Mouse (Mus musculus) MEL (cell line): ENCODE data around the gene Jak3.

Source experiments
- CHD2 ChIP-seq: IDR thresholded peaks from 2 replicates; pipeline ENCODE4 v1.6.1; 2011; ENCODE audit warnings: low read length, improper control_type of control experiment
- CTCF ChIP-seq, 3 experiments: IDR thresholded peaks in 2 of 3; conservative IDR thresholded peaks in 1 of 3; 2 replicates each; pipeline ENCODE4 v1.5.1; 2011 to 2012; ENCODE audit warnings: low read length in 3 of 3, low read depth in 2 of 3, mild to moderate bottlenecking in 2 of 3, improper control_type of control experiment in 1 of 3, inconsistent platforms in 1 of 3, mixed read lengths in 1 of 3, moderate library complexity in 1 of 3; ENCODE audit not compliant: control insufficient read depth in 1 of 3, insufficient read depth in 1 of 3, poor library complexity in 1 of 3, severe bottlenecking in 1 of 3
- EP300 ChIP-seq, 2 experiments: IDR thresholded peaks; 2 replicates each; pipeline ENCODE4 v1.6.1; 2011; ENCODE audit warnings: improper control_type of control experiment in 2 of 2, low read length in 2 of 2, low read depth in 1 of 2, mild to moderate bottlenecking in 1 of 2
- ETS1 ChIP-seq: IDR thresholded peaks from 2 replicates; pipeline ENCODE4 v1.6.1; 2012; ENCODE audit warnings: low read depth, mild to moderate bottlenecking, inconsistent platforms, low read length, improper control_type of control experiment, moderate library complexity
- GATA1 ChIP-seq: IDR thresholded peaks from 2 replicates; pipeline ENCODE4 v1.6.1; 2011; ENCODE audit warnings: low read depth, low read length, improper control_type of control experiment
- MAFK ChIP-seq: IDR thresholded peaks from 2 replicates; pipeline ENCODE4 v1.6.1; 2011; ENCODE audit warnings: low read depth, mild to moderate bottlenecking, low read length, improper control_type of control experiment, borderline replicate concordance
- MAX ChIP-seq: IDR thresholded peaks from 2 replicates; pipeline ENCODE4 v1.6.1; 2011; ENCODE audit warnings: low read length, improper control_type of control experiment
- MEF2A ChIP-seq: IDR thresholded peaks from 2 replicates; pipeline ENCODE4 v1.6.1; 2014; ENCODE audit warnings: low read depth, mild to moderate bottlenecking, inconsistent platforms, low read length, improper control_type of control experiment; ENCODE audit not compliant: poor library complexity, insufficient replicate concordance, severe bottlenecking; ENCODE audit errors: extremely low read depth
- MYC ChIP-seq: IDR thresholded peaks from 2 replicates; pipeline ENCODE4 v1.6.1; 2011; ENCODE audit warnings: low read depth, mild to moderate bottlenecking, low read length, improper control_type of control experiment, moderate library complexity
- POLR2A ChIP-seq, 2 experiments: IDR thresholded peaks; 2 replicates each; pipeline ENCODE4 v1.6.1; 2011 to 2012; ENCODE audit warnings: low read length in 2 of 2, mild to moderate bottlenecking in 2 of 2, control low read depth in 1 of 2, improper control_type of control experiment in 1 of 2, low read depth in 1 of 2, moderate library complexity in 1 of 2; ENCODE audit not compliant: control insufficient read depth in 1 of 2, insufficient read depth in 1 of 2, poor library complexity in 1 of 2
- RCOR1 ChIP-seq: IDR thresholded peaks from 2 replicates; pipeline ENCODE4 v1.6.1; 2012; ENCODE audit warnings: low read depth, mild to moderate bottlenecking, inconsistent platforms, low read length, improper control_type of control experiment
- SIN3A ChIP-seq: IDR thresholded peaks from 2 replicates; pipeline ENCODE4 v1.6.1; 2012; ENCODE audit warnings: low read length, improper control_type of control experiment, inconsistent platforms
- TBP ChIP-seq: IDR thresholded peaks from 2 replicates; pipeline ENCODE4 v1.8.0; 2011; ENCODE audit warnings: low read depth, low read length, improper control_type of control experiment
- USF1 ChIP-seq: IDR thresholded peaks from 2 replicates; pipeline ENCODE4 v1.6.1; 2014; ENCODE audit warnings: low read depth, mild to moderate bottlenecking, inconsistent platforms, low read length, improper control_type of control experiment, moderate library complexity

- TF ChIP-seq CTCF (IDR thresholded peaks at IDR 0.05 in 2 of 3, conservative IDR thresholded peaks at IDR 0.05 in 1 of 3; ENCODE audit: control insufficient read depth in 1 of 3, insufficient read depth in 1 of 3, low read depth in 2 of 3, low read length in 3 of 3, poor library complexity in 1 of 3, severe bottlenecking in 1 of 3) (no peak), MAFK (no peak), GATA1 (no peak), MEF2A (no peak), USF1 (no peak), CHD2 (no peak), ETS1 (no peak), POLR2A (IDR thresholded peaks at IDR 0.05; ENCODE audit: control insufficient read depth in 1 of 2, insufficient read depth in 1 of 2, low read depth in 1 of 2, low read length in 2 of 2, poor library complexity in 1 of 2) (no peak), SIN3A (no peak), TBP (no peak), RCOR1 (no peak), MAX (no peak), MYC (no peak), EP300 (IDR thresholded peaks at IDR 0.05; ENCODE audit: low read depth in 1 of 2, low read length in 2 of 2) (no peak)
Observed at GRCm38 (mm10) chr8:71728240-71728785, 52.2 kb downstream of the Jak3 start.
